Mouse (Mus musculus): ENCODE data around the gene Iqgap2. TPM values are rescaled to one million over a fixed set of nuclear protein-coding genes. Genes with fewer than 3 reads are reported as not detected.

Iqgap2 gene
- polyA plus RNA-seq, 1 experiment from 2014 or later: 16.7 TPM

GRCm38 (mm10) chr13:95651870-95652668 is 239.7 kb downstream of the Iqgap2 start:
- WGBS: 87% methylated on average over 7 of the region's 7 CpGs

GRCm38 (mm10) chr13:95649941-95650340 is 241.8 kb downstream of the Iqgap2 start:
- 91% methylated on average over 3 of the region's 3 CpGs for WGBS
- Histone ChIP-seq H3K9ac (no peak overlapping the region), H3K27ac (no peak overlapping the region), H3K4me3 (replicated peaks) (no peak overlapping the region), H3K36me3 (replicated peaks) (peaks cover 13% of the 10 kb centered on the region), H3K4me1 (no peaks in the 10 kb centered on the region), H3K9me3 (no peaks in the 10 kb centered on the region), H3K4me2 (no peak overlapping the region), H3K27me3 (no peaks in the 10 kb centered on the region)
- no peak for ATAC-seq (ENCODE audit: low FRiP score)

More at GRCm38 (mm10) chr13:95651870-95652668, 239.7 kb downstream of the Iqgap2 start:
- Histone ChIP-seq H3K9me3 (no peaks in the 10 kb centered on the region), H3K4me1 (no peaks in the 10 kb centered on the region), H3K27me3 (no peaks in the 10 kb centered on the region), H3K36me3 (replicated peaks) (peaks cover 2% of the 10 kb centered on the region), H3K9ac (no peak overlapping the region), H3K4me3 (replicated peaks) (no peak overlapping the region), H3K27ac (no peak overlapping the region), H3K4me2 (no peak overlapping the region)
- ATAC-seq (ENCODE audit: low FRiP score): no peak

- Histone ChIP-seq H3K9ac (no peak overlapping the region), H3K4me3 (replicated peaks) (no peak overlapping the region), H3K4me2 (no peak overlapping the region), H3K36me3 (replicated peaks) (peaks cover 21% of the 10 kb centered on the region), H3K27me3 (no peaks in the 10 kb centered on the region), H3K4me1 (peaks cover 3% of the 10 kb centered on the region; the same call in 1 of the 2 replicates), H3K27ac (no peak overlapping the region), H3K9me3 (no peaks in the 10 kb centered on the region)
- 81% methylated on average over 4 of the region's 4 CpGs for WGBS
- ATAC-seq (ENCODE audit: low FRiP score): no peak
These were observed 244.5 kb downstream of the Iqgap2 start for GRCm38 (mm10) chr13:95647248-95647647.

- no peak overlapping the region for H3K9ac ChIP-seq
- no peak overlapping the region for H3K4me3 ChIP-seq (replicated peaks)
- H3K4me2 ChIP-seq: no peak overlapping the region
- peaks cover 21% of the 10 kb centered on the region for H3K36me3 ChIP-seq (replicated peaks)
- H3K27ac ChIP-seq: no peak overlapping the region
- no peak for ATAC-seq (ENCODE audit: low FRiP score)
- no peaks in the 10 kb centered on the region for H3K9me3 ChIP-seq
- WGBS: 86% methylated on average over 9 of the region's 9 CpGs
- H3K27me3 ChIP-seq: no peaks in the 10 kb centered on the region
- peaks cover 3% of the 10 kb centered on the region; the same call in 1 of the 2 replicates for H3K4me1 ChIP-seq
These were observed 245.0 kb downstream of the Iqgap2 start for GRCm38 (mm10) chr13:95646687-95647111.

- H3K4me2 ChIP-seq: no peak overlapping the region
- 76% methylated on average over 7 of the region's 7 CpGs for WGBS
- peaks cover 21% of the 10 kb centered on the region for H3K36me3 ChIP-seq (replicated peaks)
- H3K27ac ChIP-seq: no peak overlapping the region
- H3K27me3 ChIP-seq: no peaks in the 10 kb centered on the region
- no peak for ATAC-seq (ENCODE audit: low FRiP score)
- H3K9me3 ChIP-seq: no peaks in the 10 kb centered on the region
- H3K9ac ChIP-seq: no peak overlapping the region
- H3K4me3 ChIP-seq (replicated peaks): no peak overlapping the region
- peaks cover 11% of the 10 kb centered on the region for H3K4me1 ChIP-seq
These were observed 248.0 kb downstream of the Iqgap2 start for GRCm38 (mm10) chr13:95643740-95644139.

- Histone ChIP-seq H3K9me3 (no peaks in the 10 kb centered on the region), H3K9ac (no peak overlapping the region), H3K4me3 (replicated peaks) (no peak overlapping the region), H3K27ac (no peak overlapping the region), H3K4me2 (no peak overlapping the region), H3K4me1 (peaks cover 13% of the 10 kb centered on the region), H3K36me3 (replicated peaks) (peaks cover 23% of the 10 kb centered on the region), H3K27me3 (no peaks in the 10 kb centered on the region)
- 93% methylated on average over 17 of the region's 17 CpGs for WGBS
- ATAC-seq (ENCODE audit: low FRiP score): no peak
These were observed 250.4 kb downstream of the Iqgap2 start for GRCm38 (mm10) chr13:95641061-95641986.

GRCm38 (mm10) chr13:95640408-95640807 is 251.3 kb downstream of the Iqgap2 start:
- Histone ChIP-seq H3K4me3 (replicated peaks) (no peak overlapping the region), H3K27me3 (no peaks in the 10 kb centered on the region), H3K27ac (no peak overlapping the region), H3K4me2 (no peak overlapping the region), H3K36me3 (replicated peaks) (peaks cover 17% of the 10 kb centered on the region), H3K9me3 (no peaks in the 10 kb centered on the region), H3K9ac (no peak overlapping the region), H3K4me1 (peaks cover 13% of the 10 kb centered on the region)
- WGBS: 89% methylated on average over 1 of the region's 1 CpGs
- no peak for ATAC-seq (ENCODE audit: low FRiP score)

- H3K27me3 ChIP-seq: no peaks in the 10 kb centered on the region
- peaks cover 14% of the 10 kb centered on the region for H3K36me3 ChIP-seq (replicated peaks)
- H3K4me3 ChIP-seq (replicated peaks): no peak overlapping the region
- ATAC-seq (ENCODE audit: low FRiP score): peak; percentile 70
- no peak overlapping the region for H3K4me2 ChIP-seq
- peaks cover 13% of the 10 kb centered on the region for H3K4me1 ChIP-seq
- 66% methylated on average over 15 of the region's 15 CpGs for WGBS
- H3K27ac ChIP-seq: peak overlapping the region; percentile 42; the same call in 1 of the 2 replicates
- H3K9ac ChIP-seq: no peak overlapping the region
- no peaks in the 10 kb centered on the region for H3K9me3 ChIP-seq
These were observed 252.2 kb downstream of the Iqgap2 start for GRCm38 (mm10) chr13:95639336-95640116.

GRCm38 (mm10) chr13:95638894-95639293 is 252.8 kb downstream of the Iqgap2 start:
- Histone ChIP-seq H3K9me3 (no peaks in the 10 kb centered on the region), H3K9ac (no peak overlapping the region), H3K4me1 (peaks cover 11% of the 10 kb centered on the region), H3K36me3 (replicated peaks) (peaks cover 13% of the 10 kb centered on the region), H3K27ac (peak overlapping the region; percentile 42; the same call in 1 of the 2 replicates), H3K4me3 (replicated peaks) (no peak overlapping the region), H3K4me2 (no peak overlapping the region), H3K27me3 (no peaks in the 10 kb centered on the region)
- 39% methylated on average over 5 of the region's 5 CpGs for WGBS
- peak; percentile 20; the same call in 1 of the 2 replicates for ATAC-seq (ENCODE audit: low FRiP score)

- Histone ChIP-seq H3K4me1 (peaks cover 11% of the 10 kb centered on the region), H3K9me3 (no peaks in the 10 kb centered on the region), H3K4me3 (replicated peaks) (no peak overlapping the region), H3K36me3 (replicated peaks) (peaks cover 15% of the 10 kb centered on the region), H3K27me3 (no peaks in the 10 kb centered on the region), H3K9ac (no peak overlapping the region), H3K4me2 (no peak overlapping the region), H3K27ac (no peak overlapping the region)
- no peak for ATAC-seq (ENCODE audit: low FRiP score)
- 86% methylated on average over 10 of the region's 10 CpGs for WGBS
These were observed 254.0 kb downstream of the Iqgap2 start for GRCm38 (mm10) chr13:95637737-95638136.

- H3K4me3 ChIP-seq (replicated peaks): no peak overlapping the region
- H3K36me3 ChIP-seq (replicated peaks): peaks cover 27% of the 10 kb centered on the region
- H3K4me1 ChIP-seq: peaks cover 11% of the 10 kb centered on the region
- H3K27ac ChIP-seq: no peak overlapping the region
- H3K9ac ChIP-seq: no peak overlapping the region
- H3K27me3 ChIP-seq: no peaks in the 10 kb centered on the region
- 93% methylated on average over 12 of the region's 12 CpGs for WGBS
- no peak for ATAC-seq (ENCODE audit: low FRiP score)
- H3K4me2 ChIP-seq: no peak overlapping the region
- no peaks in the 10 kb centered on the region for H3K9me3 ChIP-seq
These were observed 256.4 kb downstream of the Iqgap2 start for GRCm38 (mm10) chr13:95635301-95635700.

GRCm38 (mm10) chr13:95634451-95634850 is 257.3 kb downstream of the Iqgap2 start:
- no peaks in the 10 kb centered on the region for H3K27me3 ChIP-seq

More at GRCm38 (mm10) chr13:95634451-95634850, 257.3 kb downstream of the Iqgap2 start:
- WGBS: 57% methylated on average over 2 of the region's 2 CpGs
- Histone ChIP-seq H3K4me2 (no peak overlapping the region), H3K27ac (no peak overlapping the region), H3K9me3 (no peaks in the 10 kb centered on the region), H3K36me3 (replicated peaks) (peaks cover 35% of the 10 kb centered on the region), H3K9ac (no peak overlapping the region), H3K4me1 (peaks cover 9% of the 10 kb centered on the region), H3K4me3 (replicated peaks) (no peak overlapping the region)
- ATAC-seq (ENCODE audit: low FRiP score): no peak

Data from forebrain, embryonic 12.5 days (tissue).